30 mouse cellular contexts compared by ENCODE assay signal in the genomic region with DNA sequence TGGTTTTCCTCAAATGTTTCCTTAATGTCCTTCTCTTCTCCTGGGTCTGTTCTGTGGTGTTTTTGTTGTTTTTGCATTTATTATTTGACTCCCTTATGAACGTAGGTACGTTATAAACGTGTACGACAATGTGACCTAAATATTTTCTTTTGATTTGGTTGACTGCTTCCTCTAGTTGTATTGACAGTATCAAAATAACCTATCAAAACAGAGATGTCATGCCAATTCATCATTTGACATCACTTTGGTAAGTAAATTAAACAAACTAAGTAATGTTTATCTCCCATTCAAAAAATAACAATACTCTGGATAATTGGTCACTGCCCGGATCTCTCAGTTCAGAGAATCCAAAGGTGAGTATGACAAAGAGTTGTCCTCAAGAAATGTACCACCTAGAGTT.
"Had no signal": no experiment of that assay in that cellular context is flagged by ENCODE, and none has a peak within 500 bp of the region (broad histone marks: within the 10 kb centered on the region; RNA-seq: fewer than 3 reads in every experiment).

No protein-coding gene starts in this region.

- H3K9ac ChIP-seq: limb, embryonic 12.5 days; limb, embryonic 13.5 days; limb, embryonic 15.5 days; liver, embryonic 13.5 days; liver, embryonic 14.5 days; liver, embryonic 15.5 days; liver, postnatal 0 days; lung, embryonic 14.5 days; lung, embryonic 15.5 days; midbrain, embryonic 12.5 days; midbrain, embryonic 13.5 days; neural tube, embryonic 12.5 days had no signal

- H3K27ac ChIP-seq: left cerebral cortex, adult 2 months; limb, embryonic 10.5 days; limb, embryonic 12.5 days; limb, embryonic 13.5 days; limb, embryonic 15.5 days; liver, embryonic 13.5 days; liver, embryonic 14.5 days; liver, embryonic 15.5 days; lung, embryonic 15.5 days; macrophage; midbrain, embryonic 10.5 days; midbrain, embryonic 12.5 days; midbrain, embryonic 13.5 days; neural tube, embryonic 12.5 days had no signal

- H3K27me3 ChIP-seq: limb, embryonic 12.5 days; limb, embryonic 13.5 days; limb, embryonic 15.5 days; liver, embryonic 13.5 days; liver, embryonic 15.5 days; lung, embryonic 15.5 days; midbrain, embryonic 12.5 days; midbrain, embryonic 13.5 days; neural tube, embryonic 12.5 days had no signal

- H3K4me2 ChIP-seq: limb, embryonic 12.5 days; limb, embryonic 13.5 days; limb, embryonic 15.5 days; liver, embryonic 11.5 days; liver, embryonic 13.5 days; liver, embryonic 15.5 days; lung, embryonic 14.5 days; lung, embryonic 15.5 days; midbrain, embryonic 12.5 days; midbrain, embryonic 13.5 days; neural tube, embryonic 12.5 days had no signal

- DNase-seq: left cerebral cortex, postnatal 4 days; liver; liver, embryonic 13.5 days; liver, postnatal 0 days; lung, adult 18-20 months; lung, adult 2 months; lung, embryonic 14.5 days; lung, postnatal 10 days; lung, postnatal 14 days; lung, postnatal 36 days; lung, postnatal 4 days; midbrain, embryonic 14.5 days had no signal

- ATAC-seq: lung, postnatal 0 days; midbrain, embryonic 13.5 days; midbrain, embryonic 16.5 days had no signal

- H3K9me3 ChIP-seq: limb, embryonic 10.5 days; limb, embryonic 12.5 days; limb, embryonic 15.5 days; liver, embryonic 13.5 days; liver, embryonic 15.5 days; lung, embryonic 15.5 days; midbrain, embryonic 10.5 days; midbrain, embryonic 12.5 days; midbrain, embryonic 13.5 days; neural tube, embryonic 12.5 days had no signal

- H3K4me1 ChIP-seq: limb, embryonic 12.5 days; liver, embryonic 13.5 days; liver, embryonic 15.5 days; lung, embryonic 15.5 days; megakaryocyte, embryonic 14.5 days; midbrain, embryonic 12.5 days; neural tube, embryonic 12.5 days had no signal

- H3K4me3 ChIP-seq: left cerebral cortex, adult 2 months; limb, embryonic 10.5 days; limb, embryonic 12.5 days; limb, embryonic 13.5 days; limb, embryonic 15.5 days; liver, embryonic 13.5 days; liver, embryonic 15.5 days; lung, embryonic 15.5 days; megakaryocyte, embryonic 14.5 days; midbrain, embryonic 10.5 days; midbrain, embryonic 12.5 days; midbrain, embryonic 13.5 days; myocyte; neural tube, embryonic 12.5 days had no signal

- H3K36me3 ChIP-seq: limb, embryonic 10.5 days; limb, embryonic 12.5 days; limb, embryonic 13.5 days; limb, embryonic 15.5 days; liver, embryonic 13.5 days; liver, embryonic 15.5 days; lung, embryonic 15.5 days; midbrain, embryonic 10.5 days; midbrain, embryonic 12.5 days; midbrain, embryonic 13.5 days; neural tube, embryonic 12.5 days had no signal
